Mouse (Mus musculus) stomach, embryonic 16.5 days (tissue): Measurements from ENCODE around the gene Usp37. TPM values are rescaled to one million over a fixed set of nuclear protein-coding genes. Genes with fewer than 3 reads are reported as not detected.
A peak's percentile ranks its signal among the peaks of the same experiment; 100 is the strongest.
"Not testable (repeated sequence)": the region's sequence is repeated elsewhere in the genome, so short reads cannot be mapped to it uniquely, and the experiment has no call there.

Experiments used
- ATAC-seq: fragments of 200-750 bp; cut with Nextera tagmentation; 2 replicates; pipeline ENCODE4 v1.8.0; 2017; ENCODE audit warnings: moderate number of reproducible peaks, moderate TSS enrichment; ENCODE audit not compliant: insufficient read depth, low FRiP score
- H3K27ac ChIP-seq: fragments of 300-500 bp; sonication (generic); 2 replicates; pipeline ENCODE4 v1.5.1; 2014; ENCODE audit warnings: low read length
- H3K27me3 ChIP-seq: fragments of 300-500 bp; sonication (generic); 2 replicates; pipeline ENCODE4 v1.6.1; 2014; ENCODE audit warnings: low read length, control low read depth, mixed read lengths; ENCODE audit not compliant: control insufficient read depth, insufficient read depth
- H3K36me3 ChIP-seq: fragments of 300-500 bp; sonication (generic); 2 replicates; pipeline ENCODE4 v1.6.1; 2014; ENCODE audit warnings: low read length; ENCODE audit not compliant: control insufficient read depth, insufficient read depth
- H3K4me1 ChIP-seq: fragments of 300-500 bp; sonication (generic); 2 replicates; pipeline ENCODE4 v1.6.1; 2014; ENCODE audit warnings: low read length, control low read depth, mixed read lengths; ENCODE audit not compliant: control insufficient read depth, insufficient read depth
- H3K4me2 ChIP-seq: fragments of 300-500 bp; sonication (generic); 2 replicates; pipeline ENCODE4 v1.6.1; 2014; ENCODE audit warnings: low read depth, low read length, mixed read lengths
- H3K4me3 ChIP-seq: fragments of 300-500 bp; sonication (generic); replicated peaks from 2 replicates; pipeline ENCODE4 v1.5.1; 2014; ENCODE audit warnings: mild to moderate bottlenecking, low read length
- H3K9ac ChIP-seq: fragments of 300-500 bp; sonication (generic); 2 replicates; pipeline ENCODE4 v1.6.1; 2014; ENCODE audit warnings: low read length
- H3K9me3 ChIP-seq: fragments of 300-500 bp; sonication (generic); replicated peaks from 2 replicates; pipeline ENCODE4 v1.6.1; 2016; ENCODE audit warnings: low read length, control low read depth; ENCODE audit not compliant: control insufficient read depth
- WGBS: fragments of 180-500 bp; shearing (Covaris S2); extraction: QIAGEN DNeasy Blood & Tissue Kit; methylation state at CpG from one replicate; pipeline ENCODE4 v1.1.7; 2014; 5-methylcytosine and 5-hydroxymethylcytosine counted together
- polyA plus RNA-seq: library from polyadenylated mRNA; unstranded; fragments of >200 nt; fragmentation: Nextera tagmentation; extraction: Ambion mirVana; gene quantifications from 2 replicates; pipeline ENCODE4 v1.2.1, GENCODE M21; 2015

Gene Usp37
- polyA plus RNA-seq, 1 experiment from 2014 or later, result 27.0 TPM

GRCm38 (mm10) chr1:74542451-74542961 lies 1.6 kb downstream of the Usp37 start, which contains the start of gene Plcd4:
Gene Plcd4, plus strand, starts transcription at chr1:74542888.
- Histone ChIP-seq H3K36me3 (no peaks in the 10 kb centered on the region), H3K4me2 (no peak within 1 kb of the TSS), H3K27ac (no peak within 1 kb of the TSS), H3K9me3 (no peaks in the 10 kb centered on the region), H3K27me3 (no peaks in the 10 kb centered on the region), H3K4me3 (no peak within 1 kb of the TSS), H3K9ac (no peak within 1 kb of the TSS), H3K4me1 (no peaks in the 10 kb centered on the region; the same call in 1 of the 2 replicates)
- 7% methylated on average over 6 of the region's 6 CpGs for WGBS
- no peak for ATAC-seq

- no peak overlapping the region for H3K4me3 ChIP-seq
- H3K9me3 ChIP-seq, result no peaks in the 10 kb centered on the region
- H3K4me2 ChIP-seq, result no peak overlapping the region
- no peaks in the 10 kb centered on the region for H3K36me3 ChIP-seq
- H3K9ac ChIP-seq, result no peak overlapping the region
- H3K27me3 ChIP-seq, result no peaks in the 10 kb centered on the region
- H3K4me1 ChIP-seq, result no peaks in the 10 kb centered on the region; the same call in 1 of the 2 replicates
- H3K27ac ChIP-seq, result no peak overlapping the region
- ATAC-seq, result no peak
Measured at GRCm38 (mm10) chr1:74538650-74539049, 5.4 kb downstream of the Usp37 start.

- no peak for ATAC-seq
- Histone ChIP-seq H3K9ac (no peak overlapping the region), H3K4me3 (no peak overlapping the region), H3K27me3 (no peaks in the 10 kb centered on the region), H3K9me3 (no peaks in the 10 kb centered on the region), H3K4me2 (no peak overlapping the region), H3K4me1 (no peaks in the 10 kb centered on the region), H3K27ac (no peak overlapping the region), H3K36me3 (peaks cover 22% of the 10 kb centered on the region)
- WGBS, result 91% methylated on average over 7 of the region's 7 CpGs
Measured at GRCm38 (mm10) chr1:74528589-74528988, 15.5 kb downstream of the Usp37 start.

GRCm38 (mm10) chr1:74524746-74525145 lies 19.3 kb downstream of the Usp37 start:
- no peak for ATAC-seq
- Histone ChIP-seq H3K4me1 (no peaks in the 10 kb centered on the region), H3K36me3 (peaks cover 19% of the 10 kb centered on the region), H3K9me3 (no peaks in the 10 kb centered on the region), H3K4me2 (no peak overlapping the region), H3K27me3 (no peaks in the 10 kb centered on the region), H3K27ac (no peak overlapping the region), H3K4me3 (no peak overlapping the region), H3K9ac (no peak overlapping the region)
- 87% methylated on average over 4 of the region's 4 CpGs for WGBS

- H3K9me3 ChIP-seq, result no peaks in the 10 kb centered on the region
- no peak for ATAC-seq
- H3K27ac ChIP-seq, result no peak overlapping the region
- H3K4me3 ChIP-seq, result no peak overlapping the region
- H3K4me1 ChIP-seq, result no peaks in the 10 kb centered on the region
- peaks cover 9% of the 10 kb centered on the region for H3K36me3 ChIP-seq
- H3K27me3 ChIP-seq, result no peaks in the 10 kb centered on the region
- no peak overlapping the region for H3K9ac ChIP-seq
- H3K4me2 ChIP-seq, result no peak overlapping the region
Measured at GRCm38 (mm10) chr1:74519875-74520274, 24.2 kb downstream of the Usp37 start.

- H3K9me3 ChIP-seq, H3K27ac ChIP-seq, H3K36me3 ChIP-seq, H3K4me2 ChIP-seq, H3K27me3 ChIP-seq, H3K4me3 ChIP-seq, H3K4me1 ChIP-seq, H3K9ac ChIP-seq, ATAC-seq: not testable (repeated sequence)
- 82% methylated on average over 1 of the region's 1 CpGs for WGBS
Measured at GRCm38 (mm10) chr1:74512999-74513398, 31.1 kb downstream of the Usp37 start.

GRCm38 (mm10) chr1:74511306-74511705 lies 32.8 kb downstream of the Usp37 start:
- WGBS, result 89% methylated on average over 5 of the region's 5 CpGs
- Histone ChIP-seq H3K9ac (no peak overlapping the region), H3K4me2 (no peak overlapping the region), H3K4me1 (peaks cover 11% of the 10 kb centered on the region), H3K36me3 (no peaks in the 10 kb centered on the region), H3K4me3 (no peak overlapping the region), H3K27ac (no peak overlapping the region), H3K27me3 (no peaks in the 10 kb centered on the region), H3K9me3 (no peaks in the 10 kb centered on the region)
- no peak for ATAC-seq

GRCm38 (mm10) chr1:74507780-74508179 lies 36.3 kb downstream of the Usp37 start:
- ATAC-seq, result no peak
- peak overlapping the region; percentile 76 for H3K4me2 ChIP-seq
- H3K27ac ChIP-seq, result no peak overlapping the region
- H3K27me3 ChIP-seq, result no peaks in the 10 kb centered on the region
- H3K36me3 ChIP-seq, result no peaks in the 10 kb centered on the region
- no peaks in the 10 kb centered on the region for H3K9me3 ChIP-seq
- WGBS, result 91% methylated on average over 2 of the region's 2 CpGs
- H3K4me1 ChIP-seq, result peaks cover 11% of the 10 kb centered on the region
- peak overlapping the region; percentile 6; the same call in 1 of the 2 replicates for H3K4me3 ChIP-seq
- peak overlapping the region; percentile 26; the same call in 1 of the 2 replicates for H3K9ac ChIP-seq

GRCm38 (mm10) chr1:74506471-74506881 lies 37.6 kb downstream of the Usp37 start:
- Histone ChIP-seq H3K36me3 (no peaks in the 10 kb centered on the region), H3K4me2 (peak overlapping the region; percentile 76), H3K27me3 (no peaks in the 10 kb centered on the region), H3K27ac (peak overlapping the region; percentile 90), H3K4me3 (peak overlapping the region; percentile 79), H3K4me1 (peaks cover 11% of the 10 kb centered on the region), H3K9me3 (no peaks in the 10 kb centered on the region), H3K9ac (peak overlapping the region; percentile 87)
- under 1% methylated on average over 33 of the region's 34 CpGs for WGBS
- ATAC-seq, result peak; percentile 26; the same call in 1 of the 2 replicates
